Mouse (Mus musculus) hindbrain, embryonic 10.5 days (tissue): ENCODE measurements around the gene Mphosph9. TPM values are rescaled to one million over a fixed set of nuclear protein-coding genes. Genes with fewer than 3 reads are reported as not detected.
"Not testable (repeated sequence)": the region's sequence is repeated elsewhere in the genome, so short reads cannot be mapped to it uniquely, and the experiment has no call there.

Experiments used
- DNase-seq: peaks from one replicate; pipeline ENCODE4 v3.0.0-alpha.2; 2017; ENCODE audit warnings: low spot score
- H3K27ac ChIP-seq: fragments of 300-500 bp; sonication (generic); 2 replicates; pipeline ENCODE4 v1.5.1; 2016; ENCODE audit warnings: mild to moderate bottlenecking, moderate library complexity
- H3K27me3 ChIP-seq: fragments of 300-500 bp; sonication (generic); 2 replicates; pipeline ENCODE4 v1.6.1; 2016; ENCODE audit warnings: mild to moderate bottlenecking; ENCODE audit not compliant: poor library complexity, insufficient read depth, severe bottlenecking
- H3K36me3 ChIP-seq: fragments of 300-500 bp; sonication (generic); 2 replicates; pipeline ENCODE4 v1.6.1; 2016; ENCODE audit warnings: mild to moderate bottlenecking, moderate library complexity
- H3K4me1 ChIP-seq: fragments of 300-500 bp; sonication (generic); replicated peaks from 2 replicates; pipeline ENCODE4 v1.6.1; 2016; ENCODE audit warnings: mild to moderate bottlenecking
- H3K4me3 ChIP-seq: fragments of 300-500 bp; sonication (generic); 2 replicates; pipeline ENCODE4 v1.5.1; 2016; ENCODE audit warnings: mild to moderate bottlenecking, moderate library complexity
- H3K9me3 ChIP-seq: fragments of 300-500 bp; sonication (generic); 2 replicates; pipeline ENCODE4 v1.6.1; 2016; ENCODE audit warnings: mild to moderate bottlenecking, moderate library complexity
- WGBS: fragments of 180-500 bp; shearing (Covaris S2); methylation state at CpG from one replicate; pipeline ENCODE4 v1.1.7; 2016; 5-methylcytosine and 5-hydroxymethylcytosine counted together
- polyA plus RNA-seq: library from polyadenylated mRNA; unstranded; fragments of >200 nt; fragmentation: Nextera tagmentation; extraction: Ambion mirVana; gene quantifications from 2 replicates; pipeline ENCODE4 v1.2.1, GENCODE M21; 2016

Mphosph9 gene
- polyA plus RNA-seq, 1 experiment from 2014 or later, result 17.3 TPM

DNA sequence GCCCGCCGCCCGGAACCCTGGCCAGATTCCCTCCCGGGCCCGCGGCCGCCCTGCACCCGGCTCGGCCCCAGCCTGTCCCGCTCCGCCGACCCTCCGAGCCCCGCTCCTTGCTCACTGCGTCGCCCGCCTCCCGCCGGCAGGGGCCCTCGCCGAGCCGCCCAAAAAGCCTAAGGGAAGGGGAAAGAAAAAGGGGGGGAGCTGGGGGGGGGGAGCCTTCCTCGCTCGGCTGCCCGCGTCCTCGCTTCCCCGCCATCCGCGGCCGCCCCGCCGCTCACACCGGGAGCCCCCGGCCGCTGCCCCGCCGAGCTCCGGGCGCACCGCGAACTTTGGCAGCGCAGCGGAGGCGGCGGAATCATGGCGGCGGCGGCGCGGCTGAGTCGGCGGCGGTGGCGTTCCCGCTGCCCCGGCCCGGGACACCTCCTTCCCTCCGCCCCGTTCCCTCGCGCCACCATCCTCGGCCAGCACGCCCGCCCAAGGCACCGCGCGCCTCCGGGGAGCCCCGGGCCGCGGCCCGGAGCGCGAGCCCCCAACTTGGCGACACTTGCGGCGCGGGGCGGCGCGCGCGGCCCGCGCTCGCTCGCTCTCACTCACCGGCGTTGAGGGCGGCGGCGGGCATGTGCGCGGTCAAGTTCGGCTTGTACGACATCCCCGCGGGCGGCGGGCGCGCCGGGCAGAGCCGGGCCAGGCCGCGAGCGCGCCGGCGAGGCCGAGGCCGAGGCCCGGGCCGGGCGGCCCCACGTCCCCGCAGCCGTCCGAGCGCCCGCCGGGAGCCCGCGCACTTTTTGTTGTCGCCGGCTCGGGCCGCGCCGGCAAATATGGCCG is 26.2 kb upstream of the Mphosph9 start:
- Histone ChIP-seq H3K4me3 (peak overlapping the region; percentile 99), H3K36me3 (peaks cover 26% of the 10 kb centered on the region), H3K27me3 (no peaks in the 10 kb centered on the region), H3K27ac (peak overlapping the region; percentile 100), H3K4me1 (peaks cover 38% of the 10 kb centered on the region), H3K9me3 (no peaks in the 10 kb centered on the region)
- DNase-seq, result no peak
- WGBS, result under 1% methylated on average over 97 of the region's 132 CpGs

DNA sequence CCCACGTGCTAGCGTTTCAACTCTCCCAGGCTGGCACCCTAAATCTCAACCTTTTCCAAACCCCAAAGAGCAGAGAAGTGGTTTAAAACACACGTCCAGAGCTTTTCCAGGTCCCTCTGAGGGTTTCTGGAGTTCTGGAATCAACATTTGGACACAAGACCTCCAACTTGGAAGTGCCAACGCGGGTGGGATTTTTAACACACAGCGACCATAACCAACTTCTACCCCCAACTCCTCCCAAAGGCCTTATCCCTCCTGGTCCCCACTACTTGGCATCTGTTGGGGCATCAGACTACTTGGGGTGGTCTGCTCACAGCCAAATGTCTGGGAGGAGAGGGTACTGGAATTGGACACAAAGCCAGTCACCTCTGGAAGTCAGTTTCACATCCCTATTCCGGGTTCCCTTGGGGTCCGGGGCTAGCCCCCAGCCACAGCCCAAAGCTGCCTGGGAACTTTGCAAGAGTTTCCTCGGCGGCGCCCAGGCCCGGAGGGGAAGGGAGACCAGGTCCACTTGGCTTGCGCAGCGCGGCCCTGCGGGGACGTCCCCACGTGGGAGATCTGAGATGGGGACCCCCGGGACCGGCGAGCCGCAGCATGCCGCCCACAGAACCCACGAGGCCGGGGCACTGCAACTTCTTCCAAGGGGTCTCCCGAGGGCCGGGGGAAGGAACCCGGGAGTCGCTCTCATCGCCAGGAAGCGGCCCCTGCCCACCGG is 25.4 kb upstream of the Mphosph9 start:
- Histone ChIP-seq H3K27ac (peak overlapping the region; percentile 100), H3K4me1 (peaks cover 39% of the 10 kb centered on the region), H3K9me3 (no peaks in the 10 kb centered on the region), H3K4me3 (peak overlapping the region; percentile 99), H3K36me3 (peaks cover 33% of the 10 kb centered on the region), H3K27me3 (no peaks in the 10 kb centered on the region)
- WGBS, result under 1% methylated on average over 32 of the region's 32 CpGs
- peak; percentile 69 for DNase-seq

DNA sequence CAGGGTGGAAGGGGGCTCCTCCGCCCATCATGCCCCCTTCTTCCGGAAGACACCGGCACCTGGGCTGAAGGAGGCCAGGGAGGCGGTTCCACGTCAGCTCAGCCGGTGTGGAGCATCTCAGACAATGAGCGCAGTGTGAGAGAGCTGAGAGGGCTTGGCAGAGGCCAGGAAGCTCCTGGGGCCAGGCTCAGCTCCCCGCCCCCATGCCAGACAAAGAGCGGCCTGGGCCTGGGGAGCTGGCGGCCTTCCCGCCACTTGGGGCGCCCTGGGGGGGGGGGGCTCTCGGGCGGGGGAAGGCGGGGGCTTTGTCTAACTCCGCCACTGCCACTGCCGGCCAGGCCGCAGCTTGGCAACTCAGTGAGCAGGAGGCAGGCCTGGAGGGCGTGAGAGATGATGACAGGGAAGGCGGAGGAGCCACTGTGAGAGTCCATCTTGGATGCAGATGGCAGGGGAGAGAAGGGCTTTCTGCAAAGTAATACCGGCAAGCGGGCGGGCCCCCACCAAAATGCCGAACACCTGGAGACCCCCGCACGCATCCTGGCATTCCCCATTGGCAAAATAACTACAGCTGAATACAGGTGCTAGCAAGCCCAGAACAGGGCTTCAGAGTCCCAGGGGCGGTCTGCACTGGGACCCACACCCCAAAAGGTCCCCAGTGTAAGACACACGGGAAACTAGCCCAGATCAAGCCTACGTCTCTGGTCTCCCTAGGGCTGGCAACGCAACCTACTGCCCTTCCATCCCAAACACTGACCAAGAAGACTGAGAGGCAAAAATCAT is 24.6 kb upstream of the Mphosph9 start:
- Histone ChIP-seq H3K27me3 (no peaks in the 10 kb centered on the region), H3K4me3 (peak overlapping the region; percentile 99), H3K9me3 (no peaks in the 10 kb centered on the region), H3K27ac (peak overlapping the region; percentile 100), H3K4me1 (peaks cover 39% of the 10 kb centered on the region), H3K36me3 (peaks cover 41% of the 10 kb centered on the region)
- under 1% methylated on average over 30 of the region's 30 CpGs for WGBS
- peak; percentile 96 for DNase-seq

DNA sequence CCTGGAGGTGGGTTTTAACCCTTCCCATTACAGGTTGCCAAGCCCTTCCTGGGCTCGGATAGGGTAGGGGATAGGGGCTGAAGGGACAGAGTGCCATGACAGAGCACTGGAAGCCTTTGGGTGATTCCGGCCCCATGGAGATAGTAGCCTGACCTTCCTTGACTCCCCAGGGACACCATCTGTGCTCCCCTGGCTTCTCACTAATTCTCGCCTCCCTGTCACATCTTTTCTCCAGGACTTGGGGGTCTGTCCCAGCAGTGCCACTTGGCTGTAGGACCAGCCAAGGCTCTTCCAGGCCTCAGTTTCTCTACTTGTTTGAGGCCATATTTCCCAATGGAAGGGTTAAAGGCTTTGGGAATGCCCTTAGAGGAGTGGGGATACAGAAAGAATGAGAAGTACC is 23.8 kb upstream of the Mphosph9 start:
- H3K27ac ChIP-seq, result peak overlapping the region; percentile 100
- peak; percentile 38 for DNase-seq
- H3K4me3 ChIP-seq, result peak overlapping the region; percentile 99
- H3K9me3 ChIP-seq, result no peaks in the 10 kb centered on the region
- H3K36me3 ChIP-seq, result peaks cover 48% of the 10 kb centered on the region
- peaks cover 39% of the 10 kb centered on the region for H3K4me1 ChIP-seq
- WGBS, result 35% methylated on average over 3 of the region's 3 CpGs
- H3K27me3 ChIP-seq, result no peaks in the 10 kb centered on the region

DNA sequence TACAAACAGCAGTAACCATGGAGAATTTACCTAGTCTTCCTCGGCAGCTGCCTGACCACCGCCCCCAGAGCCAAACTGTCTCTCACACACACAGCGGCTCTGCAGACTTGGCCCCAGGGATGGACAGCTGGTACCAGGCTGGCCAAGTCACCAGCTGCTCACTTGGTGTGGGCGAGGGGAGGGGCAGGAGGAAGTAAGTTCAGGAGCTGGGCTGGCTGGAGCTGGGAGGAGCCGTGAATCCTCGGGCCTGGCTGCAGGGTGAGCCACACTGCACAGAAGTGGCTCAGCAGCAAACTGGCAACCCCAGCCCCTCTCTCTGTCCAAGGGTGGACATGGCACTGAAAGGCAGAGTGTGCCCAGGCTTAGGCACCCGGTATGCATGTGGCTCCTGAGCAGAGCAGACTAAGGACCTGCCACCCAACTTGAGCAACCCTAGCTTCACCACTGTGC is 23.4 kb upstream of the Mphosph9 start:
- Histone ChIP-seq H3K27me3 (no peaks in the 10 kb centered on the region), H3K4me3 (peak overlapping the region; percentile 99), H3K4me1 (peaks cover 39% of the 10 kb centered on the region), H3K27ac (peak overlapping the region; percentile 100), H3K36me3 (peaks cover 53% of the 10 kb centered on the region), H3K9me3 (no peaks in the 10 kb centered on the region)
- peak; percentile 82 for DNase-seq
- 28% methylated on average over 7 of the region's 7 CpGs for WGBS

DNA sequence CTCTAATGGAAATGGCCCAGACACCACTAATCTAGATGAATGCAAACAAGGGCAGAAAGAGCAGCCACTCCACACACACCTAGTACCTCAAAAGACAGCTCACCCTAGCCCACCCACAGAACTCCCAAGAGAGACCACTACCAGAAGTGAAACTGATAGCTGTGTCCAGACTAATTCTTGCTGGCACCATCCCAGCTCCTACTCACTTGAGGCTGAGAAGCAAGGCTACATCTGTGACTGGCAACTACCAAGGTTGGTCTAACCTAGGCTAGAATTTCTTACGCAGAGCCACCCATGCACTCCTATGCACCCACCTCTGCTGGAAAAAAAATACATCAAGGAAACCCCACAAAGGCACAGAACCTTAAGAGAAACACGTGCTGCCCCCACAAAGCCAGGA is 22.6 kb upstream of the Mphosph9 start:
- DNase-seq, result no peak
- Histone ChIP-seq H3K4me3 (peak overlapping the region; percentile 99), H3K9me3 (no peaks in the 10 kb centered on the region), H3K27me3 (no peaks in the 10 kb centered on the region), H3K27ac (peak overlapping the region; percentile 100), H3K36me3 (peaks cover 57% of the 10 kb centered on the region), H3K4me1 (peaks cover 35% of the 10 kb centered on the region)
- WGBS, result 90% methylated on average over 2 of the region's 2 CpGs

DNA sequence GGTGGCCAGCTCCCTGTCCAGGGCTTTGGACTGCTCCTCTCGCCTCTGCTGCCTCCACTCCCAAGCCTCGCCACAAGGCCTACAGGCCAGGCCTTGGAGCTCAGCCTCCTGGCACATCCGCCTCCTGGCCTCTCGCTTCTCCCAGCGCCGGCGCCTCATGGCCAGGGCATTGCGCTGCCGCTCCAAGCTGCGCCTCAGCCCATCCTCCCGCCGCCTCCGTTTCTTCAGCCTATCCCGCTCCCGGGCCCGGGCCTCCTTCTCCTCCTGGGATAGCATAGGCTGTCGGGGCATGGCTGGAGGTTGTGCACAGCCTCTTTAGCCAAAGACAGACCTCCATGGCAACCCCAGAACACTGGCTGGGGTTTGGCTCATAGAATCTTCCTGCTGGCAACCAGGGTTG is 21.4 kb upstream of the Mphosph9 start:
- Histone ChIP-seq H3K27ac (peak overlapping the region; percentile 100), H3K4me1 (peaks cover 35% of the 10 kb centered on the region), H3K9me3 (no peaks in the 10 kb centered on the region), H3K4me3 (0 out of 2 replicates have a peak overlapping the region, but pooled peaks have one; percentile 99), H3K27me3 (no peaks in the 10 kb centered on the region), H3K36me3 (peaks cover 67% of the 10 kb centered on the region)
- DNase-seq, result no peak
- 94% methylated on average over 17 of the region's 17 CpGs for WGBS

DNA sequence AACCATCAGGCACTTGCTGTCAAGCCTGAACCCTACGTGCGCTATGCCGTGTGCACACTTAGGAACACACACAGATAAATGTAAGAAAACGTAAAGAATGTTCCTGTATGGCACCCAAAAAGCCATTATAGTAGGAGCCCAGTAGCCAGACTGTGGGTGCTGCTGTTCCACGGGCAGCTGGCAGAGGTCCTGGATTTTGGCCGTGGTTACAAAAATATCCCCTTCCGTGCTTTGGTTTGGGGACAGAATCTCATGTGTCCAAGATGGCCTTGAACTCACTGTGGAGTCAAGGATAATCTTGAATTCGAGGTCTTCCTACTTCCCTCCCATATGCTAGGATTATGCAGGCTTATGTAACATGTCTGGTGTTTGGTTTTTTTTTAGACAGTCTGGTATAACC is 15.1 kb upstream of the Mphosph9 start:
- no peak overlapping the region for H3K27ac ChIP-seq
- 86% methylated on average over 8 of the region's 8 CpGs for WGBS
- peaks cover 68% of the 10 kb centered on the region for H3K36me3 ChIP-seq

DNA sequence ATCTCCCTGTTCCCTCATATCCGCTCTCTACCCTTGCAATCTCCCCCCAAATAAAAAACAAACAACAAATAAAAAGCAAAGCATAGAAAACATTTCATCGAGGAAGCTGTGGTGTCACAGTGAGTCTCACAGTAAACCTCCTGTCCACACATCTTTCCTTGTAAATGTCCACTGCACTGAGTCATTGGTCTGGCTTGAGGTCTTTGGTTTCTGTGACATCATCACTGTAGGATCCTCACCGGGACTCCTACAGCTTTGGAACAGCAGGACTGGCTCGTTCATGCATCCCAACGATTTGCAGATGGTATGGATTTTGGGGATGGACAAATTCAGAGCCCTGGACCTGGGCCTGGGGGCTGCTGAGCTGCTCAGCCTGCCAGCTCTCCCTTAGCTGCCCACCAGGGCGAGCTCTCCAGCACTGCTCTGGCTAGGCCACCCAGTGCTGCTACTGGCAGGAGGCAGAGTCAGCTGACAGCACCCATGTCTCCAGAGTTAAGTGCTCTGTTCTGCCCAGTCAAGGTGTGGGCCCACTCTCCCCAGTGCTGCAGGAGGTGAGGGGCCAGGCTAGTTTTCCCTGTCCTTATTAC is 14.1 kb upstream of the Mphosph9 start:
- not testable (repeated sequence) for H3K4me3 ChIP-seq, H3K9me3 ChIP-seq, H3K27ac ChIP-seq, DNase-seq, H3K27me3 ChIP-seq
- WGBS, result 71% methylated on average over 6 of the region's 6 CpGs
- Histone ChIP-seq H3K4me1 (peaks cover 28% of the 10 kb centered on the region), H3K36me3 (peaks cover 59% of the 10 kb centered on the region)

More for the DNA sequence above, 15.1 kb upstream of the Mphosph9 start:
- Histone ChIP-seq H3K4me3 (no peak overlapping the region), H3K27me3 (no peaks in the 10 kb centered on the region), H3K4me1 (peaks cover 19% of the 10 kb centered on the region), H3K9me3 (no peaks in the 10 kb centered on the region)
- no peak for DNase-seq

DNA sequence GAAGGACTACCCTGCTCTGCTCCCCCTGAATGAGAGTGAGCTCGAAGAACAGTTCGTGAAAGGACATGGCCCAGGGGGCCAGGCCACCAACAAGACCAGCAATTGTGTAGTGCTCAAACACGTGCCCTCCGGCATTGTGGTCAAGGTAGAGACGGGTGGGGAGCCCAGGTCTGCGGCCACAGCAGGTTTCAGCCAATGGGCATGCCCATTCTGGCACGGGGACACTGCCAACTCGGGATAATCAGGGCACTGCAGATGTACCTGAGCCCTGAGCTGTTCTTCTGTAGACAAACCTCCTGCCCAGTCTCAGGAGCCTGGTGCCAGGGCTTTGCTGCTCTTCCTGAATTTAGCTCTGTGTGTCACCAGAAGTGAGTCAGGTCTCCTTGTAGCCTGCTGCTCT is 11.0 kb upstream of the Mphosph9 start:
- Histone ChIP-seq H3K4me3 (no peak overlapping the region), H3K9me3 (no peaks in the 10 kb centered on the region), H3K36me3 (peaks cover 33% of the 10 kb centered on the region), H3K27ac (peak overlapping the region; percentile 76), H3K4me1 (peaks cover 52% of the 10 kb centered on the region), H3K27me3 (no peaks in the 10 kb centered on the region)
- WGBS, result 91% methylated on average over 8 of the region's 8 CpGs
- DNase-seq, result no peak

DNA sequence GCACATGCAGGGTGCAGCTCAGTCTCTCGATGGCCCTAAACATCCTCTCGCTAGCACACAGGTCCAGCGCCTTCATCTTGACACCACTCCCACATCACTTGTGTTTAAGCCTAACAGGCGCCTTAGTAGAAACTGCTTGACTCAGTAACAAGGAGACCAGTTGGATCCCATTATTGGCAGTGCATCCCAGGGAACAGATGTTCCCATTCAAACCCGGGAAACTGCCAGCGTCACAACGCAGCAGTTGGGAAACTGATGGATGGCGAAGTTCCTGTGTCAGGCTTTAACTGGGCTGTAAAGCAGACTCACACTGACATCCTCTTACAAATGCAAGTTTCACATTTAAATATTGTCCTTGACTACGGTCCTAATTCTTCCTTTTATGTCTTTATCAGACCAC is 10.1 kb upstream of the Mphosph9 start:
- 73% methylated on average over 9 of the region's 9 CpGs for WGBS

DNA sequence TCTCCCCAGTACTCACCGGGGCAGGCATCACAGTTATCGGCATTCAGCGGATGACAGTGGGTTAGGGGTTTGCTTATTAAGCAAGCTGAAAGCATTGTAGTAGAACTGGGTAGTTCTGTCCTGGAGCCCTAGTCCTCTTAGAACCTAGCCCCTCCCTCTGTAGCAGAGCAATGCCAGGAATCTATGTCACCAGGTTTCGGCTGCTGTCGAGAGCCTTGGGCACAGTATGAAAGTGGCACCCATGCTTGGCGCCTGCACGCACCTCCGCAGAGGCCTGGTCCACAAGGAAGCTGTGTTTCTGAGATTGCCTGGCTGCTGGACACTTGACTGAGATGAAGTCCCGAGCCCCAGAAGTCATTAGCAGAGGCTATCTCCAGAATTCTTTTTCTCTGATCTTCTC is 9.3 kb upstream of the Mphosph9 start:
- Histone ChIP-seq H3K4me3 (no peak overlapping the region), H3K27me3 (no peaks in the 10 kb centered on the region), H3K27ac (peak overlapping the region; percentile 76), H3K36me3 (peaks cover 30% of the 10 kb centered on the region), H3K9me3 (no peaks in the 10 kb centered on the region), H3K4me1 (peaks cover 58% of the 10 kb centered on the region)
- DNase-seq, result no peak
- WGBS, result 92% methylated on average over 9 of the region's 9 CpGs

More for the DNA sequence above, 10.1 kb upstream of the Mphosph9 start:
- Histone ChIP-seq H3K9me3 (no peaks in the 10 kb centered on the region), H3K36me3 (peaks cover 30% of the 10 kb centered on the region), H3K4me3 (no peak overlapping the region), H3K27me3 (no peaks in the 10 kb centered on the region), H3K27ac (peak overlapping the region; percentile 76), H3K4me1 (peaks cover 58% of the 10 kb centered on the region)
- no peak for DNase-seq
